Mouse (Mus musculus) thymus, postnatal 25 days (tissue): ENCODE measurements around the gene Hemk1.

Experiments used
- DNase-seq: peaks from one replicate; pipeline ENCODE4 v3.0.0; 2022

The Hemk1 gene

GRCm38 (mm10) chr9:107289211-107290076 is 48.7 kb downstream of the Hemk1 start, which contains the start of gene Mapkapk3:
TSS of gene Mapkapk3 (minus strand) at chr9:107289877.
- peak; percentile 89 for DNase-seq

GRCm38 (mm10) chr9:107288711-107289110 is 49.4 kb downstream of the Hemk1 start:
- peak; percentile 54 for DNase-seq

DNA sequence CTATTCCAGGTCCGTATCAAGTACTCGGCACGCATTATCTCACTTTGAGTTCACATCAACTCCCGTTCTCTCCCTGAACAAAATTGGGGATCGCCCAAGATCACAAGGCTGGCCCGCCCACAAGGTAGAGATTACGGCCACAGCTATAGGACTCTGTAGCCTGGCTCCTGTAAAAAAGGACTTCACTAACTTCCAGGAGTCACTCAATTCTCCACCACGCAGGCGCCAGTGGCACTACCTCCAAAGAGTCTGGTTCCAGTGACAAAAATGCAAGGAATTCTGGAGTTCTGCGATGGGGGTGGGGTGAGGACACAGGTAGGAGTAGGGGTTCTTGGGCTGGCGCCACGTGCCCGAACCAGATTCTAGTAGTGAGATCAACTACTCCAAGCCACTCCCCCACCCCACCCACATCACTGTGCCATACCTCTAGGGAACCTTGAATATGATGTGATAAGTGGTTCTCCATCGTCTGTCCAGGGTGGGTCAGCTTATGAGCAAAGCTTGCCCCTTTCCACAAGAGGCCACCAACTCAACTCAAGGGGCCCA is 50.0 kb downstream of the Hemk1 start:
- no peak for DNase-seq

DNA sequence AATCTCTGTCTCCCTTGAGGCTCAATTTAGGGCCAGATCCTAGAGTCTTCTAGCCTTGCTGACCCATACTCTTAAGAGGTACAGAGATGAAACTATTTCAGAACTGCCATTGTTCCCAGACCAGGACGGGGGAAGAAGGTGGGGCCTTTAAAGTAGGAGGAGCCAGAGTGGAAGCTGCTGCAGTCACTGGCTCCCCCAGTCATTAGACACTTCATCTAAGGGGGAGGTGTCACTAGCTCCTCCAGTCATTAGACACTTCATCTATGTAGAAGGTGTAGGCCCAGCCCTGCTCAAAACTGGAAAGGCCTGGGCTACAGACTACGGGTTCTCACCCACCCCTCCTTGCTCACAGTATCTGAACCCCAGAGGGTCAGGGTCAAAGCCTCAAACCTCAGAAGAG is 50.9 kb downstream of the Hemk1 start:
- no peak for DNase-seq

- DNase-seq: no peak
Observed at GRCm38 (mm10) chr9:107285009-107285408, 53.1 kb downstream of the Hemk1 start.

GRCm38 (mm10) chr9:107282951-107283350 is 55.2 kb downstream of the Hemk1 start:
- no peak for DNase-seq

GRCm38 (mm10) chr9:107281241-107281987 is 56.7 kb downstream of the Hemk1 start:
- DNase-seq: no peak

- DNase-seq: no peak
Observed at GRCm38 (mm10) chr9:107280322-107281027, 57.7 kb downstream of the Hemk1 start.

- no peak for DNase-seq
Observed at GRCm38 (mm10) chr9:107279378-107280321, 58.5 kb downstream of the Hemk1 start.

- no peak for DNase-seq
Observed at GRCm38 (mm10) chr9:107278527-107279377, 59.4 kb downstream of the Hemk1 start.

DNA sequence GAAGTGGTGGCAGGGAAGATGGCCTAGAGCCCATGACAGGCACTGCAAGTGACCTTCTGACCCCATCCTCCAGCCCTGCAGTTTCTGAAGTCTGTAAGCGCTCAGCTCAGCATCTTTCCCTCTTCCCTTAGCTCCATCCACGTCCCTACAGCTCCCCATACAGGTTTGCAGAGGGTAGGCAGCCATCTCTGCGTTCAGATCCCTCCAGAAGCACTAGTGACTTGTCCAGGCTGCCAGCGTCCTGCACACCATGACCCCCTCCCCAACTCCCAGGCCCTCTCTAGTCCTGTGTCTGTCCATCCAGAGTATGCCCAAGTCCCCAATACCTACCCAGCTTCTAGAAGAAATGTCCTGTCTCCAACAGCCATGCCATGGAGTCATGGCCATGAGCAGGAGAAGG is 60.0 kb downstream of the Hemk1 start:
- no peak for DNase-seq

- DNase-seq: no peak
Observed at GRCm38 (mm10) chr9:107277603-107278002, 60.5 kb downstream of the Hemk1 start.
